Mouse (Mus musculus) T-cell, adult 2 months (primary cell): ENCODE data around the gene Hic1.

Source experiments
- DNase-seq: peaks from one replicate; pipeline ENCODE4 v3.0.0; 2022; ENCODE audit warnings: low spot score

Gene Hic1

GRCm38 (mm10) chr11:75167643-75168589 is 1.4 kb downstream of the Hic1 start:
- peak; percentile 28 for DNase-seq

GRCm38 (mm10) chr11:75166861-75167642 is 2.3 kb downstream of the Hic1 start:
- peak; percentile 49 for DNase-seq

DNA sequence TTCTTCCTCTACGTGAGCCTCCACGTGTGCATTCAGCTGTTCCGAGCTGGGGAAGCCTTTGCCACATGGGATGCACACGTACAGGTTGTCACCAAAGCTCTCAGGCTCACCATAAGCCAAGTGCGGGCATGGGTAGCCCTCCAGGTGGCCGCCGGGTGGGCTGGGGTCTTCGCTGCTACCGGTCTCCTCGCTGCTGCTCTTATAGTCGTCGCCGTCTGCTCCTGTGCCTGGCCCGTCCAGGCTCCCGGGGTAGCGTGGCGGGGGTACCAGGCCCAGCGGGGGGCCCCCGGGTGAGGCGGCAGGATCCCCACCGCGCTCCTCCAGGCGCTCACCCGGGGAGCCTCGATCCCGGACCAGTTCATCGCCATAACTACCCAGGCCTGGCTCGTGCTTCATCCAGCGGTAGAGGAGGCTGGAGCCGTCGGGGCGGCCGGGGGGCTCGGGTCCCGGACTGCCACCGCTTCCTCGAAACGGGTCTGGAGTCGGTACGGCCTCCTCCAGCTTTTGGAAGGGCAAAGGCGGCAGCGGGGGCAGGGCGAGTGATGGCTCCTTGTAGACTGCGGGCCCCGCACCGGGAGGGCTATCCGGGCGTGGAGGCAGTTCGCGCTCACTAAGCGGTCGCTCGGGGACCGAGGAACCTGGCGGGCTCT is 3.0 kb downstream of the Hic1 start:
- no peak for DNase-seq

DNA sequence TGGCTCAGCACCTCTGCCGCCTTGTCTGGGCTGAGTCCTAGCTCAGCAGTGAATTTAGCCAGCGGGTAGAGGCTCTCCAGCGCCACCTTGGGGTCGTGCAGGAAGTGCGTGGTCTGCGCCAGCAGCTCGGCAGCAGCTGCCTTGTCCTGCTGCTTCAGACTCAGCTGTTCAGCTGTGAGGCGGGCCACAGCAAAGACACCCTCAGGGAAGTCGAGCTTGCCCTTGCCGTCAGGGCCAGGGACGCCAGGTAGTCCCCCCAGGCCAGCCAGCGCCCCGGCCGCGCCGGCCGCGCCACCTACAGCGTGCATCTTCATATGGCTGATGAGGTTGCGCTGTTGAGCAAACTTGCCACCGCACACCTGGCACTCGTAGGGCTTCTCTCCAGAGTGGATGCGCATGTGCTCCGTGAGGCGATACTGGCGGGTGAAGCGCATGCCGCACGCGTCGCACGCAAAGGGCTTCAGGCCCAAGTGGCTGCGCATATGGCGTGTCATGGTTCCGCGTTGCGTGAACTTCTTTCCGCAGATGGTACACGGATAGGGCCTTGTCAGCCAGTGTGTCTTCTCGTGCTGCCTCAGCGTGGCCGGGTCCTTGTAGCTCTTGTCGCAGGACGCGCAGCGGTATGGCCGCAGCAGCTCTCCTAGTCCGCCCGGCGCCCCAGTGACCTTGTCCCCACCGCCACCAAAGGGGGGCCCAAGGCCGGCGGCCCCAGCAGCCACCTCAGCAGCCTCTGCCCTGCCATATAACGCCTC is 3.7 kb downstream of the Hic1 start:
- DNase-seq: peak; percentile 81

GRCm38 (mm10) chr11:75164750-75165149 is 4.6 kb downstream of the Hic1 start:
- DNase-seq: no peak

GRCm38 (mm10) chr11:75164051-75164450 is 5.3 kb downstream of the Hic1 start:
- DNase-seq: no peak

- DNase-seq: no peak
Measured at GRCm38 (mm10) chr11:75163379-75163778, 5.9 kb downstream of the Hic1 start.

- no peak for DNase-seq
Measured at GRCm38 (mm10) chr11:75162591-75163080, 6.7 kb downstream of the Hic1 start.

DNA sequence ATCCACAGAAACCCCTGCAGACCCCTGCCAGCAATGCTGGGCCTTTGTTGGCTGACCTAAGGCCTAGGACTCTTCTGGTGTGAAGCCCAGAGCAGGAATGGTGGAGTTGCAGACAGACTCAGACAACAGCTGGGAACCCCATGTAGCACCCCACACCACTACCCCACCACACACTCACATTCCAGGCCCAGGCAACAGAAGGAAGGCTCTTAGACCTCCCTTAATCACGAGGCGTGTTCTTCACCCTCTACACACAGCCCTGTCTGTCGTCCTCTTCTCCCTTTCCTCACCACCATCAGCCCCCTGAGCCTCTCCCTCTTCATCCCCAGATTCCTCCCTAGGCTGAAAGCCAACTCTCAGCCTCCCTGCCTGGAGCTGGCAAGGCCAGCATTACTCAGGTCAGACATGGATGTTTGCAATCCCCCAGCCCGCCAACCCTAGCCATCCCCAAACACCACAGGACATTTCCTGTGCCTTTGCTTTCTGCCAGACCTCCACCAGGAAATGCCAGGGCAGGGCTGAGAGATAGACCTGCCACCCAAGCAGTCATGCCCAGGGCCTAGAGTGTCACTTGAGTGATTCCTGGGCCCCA is 7.8 kb downstream of the Hic1 start:
- no peak for DNase-seq

DNA sequence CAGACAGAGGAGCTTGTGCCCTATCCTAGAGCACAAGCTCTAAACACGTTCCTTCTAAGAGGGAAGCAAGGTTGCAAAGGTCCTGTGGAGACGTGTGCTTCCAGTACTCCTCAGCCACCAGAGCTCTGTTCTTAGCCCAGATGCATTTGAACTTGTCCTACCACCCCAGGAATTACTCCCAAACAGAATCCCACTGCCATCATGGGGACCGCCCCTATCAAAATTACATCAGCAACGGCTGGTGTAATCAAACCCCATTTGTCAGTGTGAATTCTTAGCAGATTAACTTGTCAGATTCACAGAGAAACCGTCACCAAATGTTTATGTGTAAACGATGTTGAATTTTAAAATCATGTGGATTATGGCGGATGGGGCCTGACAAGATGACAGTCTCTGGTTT is 8.4 kb downstream of the Hic1 start:
- DNase-seq: no peak

DNA sequence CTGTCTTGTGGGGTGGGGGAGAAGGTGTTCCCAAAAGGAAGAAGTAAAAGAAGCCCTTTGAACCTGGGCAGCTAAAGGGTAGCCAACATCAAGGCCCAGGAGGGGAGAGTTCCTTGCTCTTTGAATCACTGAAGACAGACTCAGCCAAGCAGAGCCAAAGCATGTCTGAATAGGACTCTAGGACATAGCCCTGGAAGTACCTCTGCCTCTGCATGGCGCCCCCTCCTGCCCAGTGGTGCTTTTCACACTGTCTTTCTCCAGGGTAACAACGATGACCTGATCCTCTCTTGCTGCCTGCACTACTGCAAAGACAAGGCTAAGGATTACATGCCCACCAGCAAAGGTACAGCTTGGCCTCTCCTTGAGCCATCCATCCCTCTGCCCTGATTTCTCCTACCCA is 9.8 kb downstream of the Hic1 start:
- DNase-seq: no peak

GRCm38 (mm10) chr11:75158432-75158831 is 10.9 kb downstream of the Hic1 start:
- DNase-seq: no peak

DNA sequence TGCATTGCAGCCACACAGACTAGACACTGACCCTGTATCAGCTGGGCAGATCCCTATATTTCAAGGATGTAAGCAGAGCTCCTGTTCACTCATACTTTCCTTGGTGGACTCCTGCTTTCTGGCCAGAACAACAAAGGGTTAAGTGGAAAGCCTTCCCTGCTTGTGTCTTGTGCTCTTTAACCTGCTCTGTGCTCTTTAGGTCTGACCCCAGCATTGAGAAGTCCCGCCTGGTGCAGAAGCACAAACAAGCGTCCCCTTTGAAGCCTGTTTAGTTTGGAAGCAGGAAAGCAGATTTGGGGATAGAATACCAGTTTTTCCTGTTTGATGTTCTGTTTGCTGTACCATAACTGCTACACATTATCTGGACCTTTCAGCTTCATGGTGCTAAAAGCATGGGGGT is 11.4 kb downstream of the Hic1 start:
- no peak for DNase-seq

- DNase-seq: no peak
Measured at GRCm38 (mm10) chr11:75157037-75157436, 12.3 kb downstream of the Hic1 start.

- DNase-seq: no peak
Measured at GRCm38 (mm10) chr11:75156416-75156815, 12.9 kb downstream of the Hic1 start.

DNA sequence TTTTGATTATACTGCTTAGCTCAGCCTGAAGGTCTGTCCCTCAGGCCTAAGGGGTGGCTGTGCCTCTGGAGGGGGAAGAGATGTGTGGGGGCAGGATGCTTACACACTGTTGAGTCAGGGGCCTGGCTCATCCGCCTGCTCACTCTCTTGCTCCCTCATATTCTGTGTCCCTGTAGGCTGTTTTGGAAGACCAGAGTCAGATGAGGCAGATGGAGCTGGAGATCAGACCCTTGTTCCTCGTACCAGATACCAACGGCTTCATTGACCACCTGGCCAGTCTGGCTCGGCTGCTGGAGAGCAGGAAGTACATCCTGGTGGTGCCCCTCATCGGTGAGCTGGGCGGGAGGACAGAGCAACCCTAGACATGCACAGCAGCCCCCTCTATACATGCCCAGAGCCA is 13.3 kb downstream of the Hic1 start:
- DNase-seq: no peak

- DNase-seq: peak; percentile 6
Measured at GRCm38 (mm10) chr11:75154053-75154585, 15.2 kb downstream of the Hic1 start.

GRCm38 (mm10) chr11:75152603-75153557 is 16.4 kb downstream of the Hic1 start:
- no peak for DNase-seq

GRCm38 (mm10) chr11:75150346-75150745 is 19.0 kb downstream of the Hic1 start:
- no peak for DNase-seq
